Mouse (Mus musculus) brain, embryonic 18.5 days (tissue): ENCODE results near the gene Gm21863.
"Not testable (repeated sequence)": the region's sequence is repeated elsewhere in the genome, so short reads cannot be mapped to it uniquely, and the experiment has no call there.

ENCODE experiments used
- DNase-seq: peaks from one replicate; pipeline ENCODE4 v3.0.0-alpha.2; 2012; ENCODE audit warnings: low read depth, low spot score

Gm21863 gene

GRCm38 (mm10) chr12:19953869-19954555 lies at the start of gene Gm21863:
Gene Gm21863, plus strand, starts transcription at chr12:19954505.
- DNase-seq, result not testable (repeated sequence)

- not testable (repeated sequence) for DNase-seq
Observed at GRCm38 (mm10) chr12:19928049-19928448, 26.3 kb upstream of the Gm21863 start.
